Mouse (Mus musculus) 3134 (cell line): ENCODE measurements around the gene Adgrd1.

Experiments used
- DNase-seq: peaks from one replicate; pipeline ENCODE4 v3.0.0-alpha.2; 2011; ENCODE audit warnings: low spot score; ENCODE audit not compliant: insufficient read length; ENCODE audit errors: extremely low read depth

Gene Adgrd1

DNA sequence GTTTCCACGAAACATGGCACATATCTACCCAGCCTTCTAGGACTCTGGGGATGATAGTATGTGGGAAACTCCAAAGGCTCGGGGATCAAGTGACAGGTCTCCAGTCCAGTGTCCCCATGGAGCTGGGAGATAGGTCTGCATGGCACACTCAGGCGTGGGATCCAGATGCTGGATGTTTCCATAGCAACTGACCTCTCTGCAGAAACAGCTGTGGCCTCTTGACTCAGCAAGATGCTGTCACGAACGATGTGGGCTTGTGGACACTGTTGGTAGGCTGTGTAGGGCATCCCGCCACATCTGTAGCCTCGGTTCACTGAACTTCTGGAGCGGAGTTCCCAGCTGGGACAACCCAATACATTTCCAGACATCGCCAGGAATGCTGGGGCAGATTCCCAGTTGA lies 51.9 kb downstream of the Adgrd1 start:
- DNase-seq, result no peak

DNA sequence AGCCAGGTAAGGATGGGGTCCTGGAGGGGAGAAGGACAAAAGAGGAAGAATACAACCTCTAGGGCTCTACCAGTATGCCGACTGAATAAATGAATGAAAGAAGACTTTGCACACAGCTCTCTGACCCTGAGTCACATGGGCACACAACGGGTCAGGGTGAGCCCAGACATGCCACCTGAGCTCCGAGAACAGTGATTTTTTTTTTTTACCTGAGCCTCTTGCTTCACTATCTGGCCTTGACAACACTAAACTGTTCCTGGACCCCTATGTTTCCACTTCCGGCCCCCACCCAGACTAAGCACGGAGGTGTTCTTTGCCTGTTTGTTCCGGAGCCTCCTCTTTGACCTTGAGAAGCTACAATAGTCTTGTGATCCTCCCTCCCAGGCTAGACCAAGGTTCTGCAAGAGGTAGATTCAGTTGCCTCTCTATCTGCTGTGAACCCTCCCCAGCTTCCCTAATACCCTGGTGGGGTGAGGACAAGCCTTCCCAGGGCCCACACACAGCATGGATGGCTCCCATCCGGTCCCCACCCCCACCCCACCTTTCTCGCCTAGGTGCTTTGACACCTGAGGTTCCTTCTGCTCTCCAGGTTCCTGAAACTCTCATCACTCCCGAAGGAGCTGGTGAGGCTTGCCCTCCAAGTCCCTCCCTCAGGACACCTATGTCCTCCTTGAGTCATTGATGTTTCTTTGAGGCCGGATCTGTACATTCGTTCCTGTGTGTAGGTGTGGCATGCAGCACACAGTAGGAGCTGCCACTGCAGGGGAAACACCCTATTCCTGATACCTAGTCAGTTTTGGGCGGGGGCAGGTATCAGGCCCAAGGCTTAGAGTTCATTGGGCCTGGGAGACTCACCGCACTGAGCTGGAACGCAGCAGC lies 58.7 kb downstream of the Adgrd1 start:
- DNase-seq, result no peak

DNA sequence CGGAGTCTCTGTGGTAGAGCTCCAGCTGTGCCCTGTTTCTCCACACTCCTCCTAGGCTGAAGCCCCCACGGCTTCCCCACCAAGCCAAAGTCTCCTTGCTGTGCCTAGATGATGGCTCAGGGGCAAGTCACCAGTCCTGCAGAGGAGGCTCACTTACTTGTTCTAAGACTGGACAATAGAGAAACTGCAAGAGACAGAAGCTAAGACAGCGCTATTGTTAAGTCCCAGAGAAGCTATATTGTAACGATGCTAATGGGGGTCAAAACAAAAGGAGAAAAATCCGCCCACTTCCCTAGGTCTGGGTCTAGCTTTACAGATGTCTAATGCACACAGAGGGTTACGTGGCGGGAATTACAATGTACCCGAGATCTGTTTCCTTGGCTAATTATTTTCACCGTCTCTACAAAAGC lies 59.4 kb downstream of the Adgrd1 start:
- DNase-seq, result no peak

DNA sequence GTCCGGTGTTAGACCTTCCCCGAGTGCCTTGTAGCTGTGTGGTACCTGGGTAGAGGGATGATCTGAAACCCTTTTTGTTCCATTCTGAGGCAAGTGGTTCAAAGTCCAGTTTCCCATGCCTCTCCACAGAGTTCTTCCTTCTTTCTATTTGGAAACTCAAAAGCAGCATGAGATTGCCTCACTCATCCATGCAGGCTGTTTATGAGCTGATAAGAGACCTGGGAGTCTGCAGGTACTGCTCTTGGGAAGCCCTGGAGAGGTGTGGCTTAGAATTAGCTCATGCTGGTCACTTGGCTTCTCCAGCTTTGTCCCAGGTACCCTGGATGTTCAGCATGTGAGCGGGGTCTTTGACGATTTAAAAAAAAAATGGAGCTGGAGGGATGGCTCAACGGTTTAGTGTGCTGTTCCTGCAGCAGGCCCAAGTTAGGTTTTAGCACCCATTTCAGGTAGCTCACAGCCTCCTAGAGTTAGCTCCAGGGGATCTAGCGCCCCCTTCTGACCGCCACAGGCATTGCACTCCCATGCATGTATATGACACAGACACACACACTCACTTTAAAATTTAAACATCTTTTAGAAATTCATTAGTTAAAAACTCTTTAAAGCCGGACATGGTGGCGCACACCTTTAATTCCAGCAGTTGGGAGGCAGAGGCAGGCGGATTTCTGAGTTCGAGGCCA lies 65.0 kb downstream of the Adgrd1 start:
- DNase-seq, result no peak

DNA sequence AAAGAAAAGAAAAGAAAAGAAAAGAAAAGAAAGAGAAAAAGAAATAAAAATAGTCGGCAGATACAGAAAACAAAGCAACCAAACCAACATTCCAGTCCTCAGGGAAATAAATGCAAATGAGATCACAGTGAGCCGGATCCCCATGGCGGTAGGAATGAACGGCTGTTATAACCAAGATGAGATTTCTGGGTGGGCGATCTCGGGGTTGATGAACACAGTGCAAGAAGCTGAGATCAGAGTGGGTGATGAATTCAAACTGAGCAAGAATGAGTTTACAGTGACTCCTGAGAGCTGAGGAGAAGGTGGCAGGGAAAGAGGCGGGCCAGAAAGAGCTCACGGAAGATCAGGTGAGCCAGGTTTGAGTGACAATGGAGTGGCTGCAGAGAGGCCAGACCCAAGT lies 66.9 kb downstream of the Adgrd1 start:
- DNase-seq, result no peak

DNA sequence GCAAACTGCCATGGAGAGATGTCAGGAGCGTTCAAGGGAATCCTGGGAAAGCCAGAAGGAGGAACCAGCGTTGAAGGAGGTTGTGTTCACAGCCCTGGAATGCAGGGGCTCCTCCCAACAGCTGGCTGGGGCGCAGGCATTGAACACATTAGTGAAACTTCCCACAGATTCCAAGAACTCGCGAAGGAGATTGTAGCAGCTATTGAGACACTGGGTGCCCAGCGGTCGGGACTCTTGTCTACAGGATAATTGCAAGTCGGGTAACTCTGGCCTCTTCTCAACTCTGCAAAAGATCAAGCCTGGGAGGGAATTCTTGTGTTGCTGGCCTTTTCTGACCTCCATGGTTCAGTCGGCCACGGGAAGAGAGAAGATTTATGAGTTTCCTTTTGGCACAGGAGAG lies 67.5 kb downstream of the Adgrd1 start:
- DNase-seq, result no peak

DNA sequence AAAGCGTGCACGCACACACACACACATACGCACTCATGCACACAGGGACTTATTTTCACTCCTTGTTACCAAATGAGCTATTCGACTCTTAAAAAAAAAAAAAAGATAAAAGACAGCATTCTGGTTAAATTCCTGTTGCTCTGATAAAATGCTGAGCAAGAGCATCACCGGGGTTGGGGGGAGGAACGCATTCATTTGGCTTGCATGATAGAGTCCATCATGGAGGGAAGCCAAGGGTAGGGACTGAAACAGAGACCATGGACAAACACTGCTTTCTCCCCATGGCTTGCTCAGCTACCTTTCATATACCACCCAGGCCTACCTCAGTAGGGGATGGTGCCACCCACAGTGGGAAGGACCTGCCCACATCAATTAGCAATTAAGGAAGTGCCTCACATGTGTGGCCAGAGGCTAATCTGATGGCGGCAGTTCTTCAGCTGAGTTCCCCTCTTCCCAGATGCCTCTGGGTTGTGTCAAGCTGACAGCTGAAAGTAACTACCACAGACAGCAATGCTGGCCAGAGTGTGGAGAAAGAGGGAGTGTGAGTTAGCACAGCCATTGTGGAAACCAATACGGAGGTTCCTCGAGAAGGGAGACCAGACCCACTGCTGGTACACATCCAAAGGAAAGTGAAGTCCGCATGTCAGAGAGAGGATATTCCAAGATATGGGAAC lies 68.5 kb downstream of the Adgrd1 start:
- DNase-seq, result no peak

DNA sequence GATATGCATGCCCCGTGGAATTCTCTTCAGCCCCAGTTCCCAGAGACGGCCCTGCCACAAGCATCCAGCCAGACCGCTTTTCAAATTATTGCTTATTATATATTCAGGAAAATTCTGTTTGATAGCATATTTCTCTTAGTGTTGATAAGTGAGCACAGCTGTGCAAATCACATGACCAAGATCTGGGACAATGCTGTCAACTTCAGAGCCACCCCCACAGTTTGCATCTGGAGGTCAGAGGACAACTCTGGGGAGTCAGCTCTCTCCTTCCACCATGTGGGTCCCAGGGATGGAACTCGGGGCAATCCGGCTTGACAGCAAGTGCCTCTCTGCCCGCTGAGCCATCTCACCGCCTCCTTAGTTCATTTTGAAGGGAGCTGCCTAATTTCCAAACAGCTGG lies 69.0 kb downstream of the Adgrd1 start:
- no peak for DNase-seq

DNA sequence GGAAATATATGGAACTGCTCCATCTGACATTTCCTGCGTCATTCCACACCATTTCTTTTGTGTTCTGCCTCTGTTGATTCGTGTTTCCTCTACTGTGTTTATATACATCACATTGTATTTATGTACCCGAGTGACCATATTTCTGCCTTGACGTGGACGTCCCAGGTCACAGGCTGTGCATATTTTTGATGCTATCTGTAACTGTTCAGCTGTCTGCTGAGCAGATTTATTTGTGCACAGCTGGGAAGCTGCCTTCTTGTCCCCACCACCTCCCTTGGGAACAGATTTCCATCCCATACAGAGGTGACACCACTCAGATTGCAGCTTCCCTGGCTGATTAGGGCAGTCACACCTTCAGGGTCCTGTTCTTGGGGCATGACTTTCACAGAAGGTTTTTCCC lies 72.5 kb downstream of the Adgrd1 start:
- no peak for DNase-seq

DNA sequence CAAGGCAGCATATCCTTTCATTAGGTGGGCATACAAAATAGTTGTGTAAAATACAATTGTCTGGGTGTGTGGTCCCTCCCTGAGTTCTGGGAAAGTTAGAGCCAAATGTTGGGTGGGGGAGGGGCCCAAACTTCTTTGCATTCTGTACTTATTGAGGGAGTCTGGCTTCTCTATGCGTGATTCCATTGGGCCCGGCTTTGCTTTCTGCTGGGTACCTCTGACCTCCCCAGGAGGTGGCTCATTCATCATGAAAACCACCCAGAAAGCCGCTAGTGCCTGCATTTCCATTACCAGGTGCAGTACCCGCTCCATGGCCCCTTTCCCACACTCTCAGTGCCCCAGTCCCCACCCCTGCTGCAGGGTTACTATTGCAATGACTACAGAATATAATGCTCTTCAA lies 73.0 kb downstream of the Adgrd1 start:
- DNase-seq, result no peak

DNA sequence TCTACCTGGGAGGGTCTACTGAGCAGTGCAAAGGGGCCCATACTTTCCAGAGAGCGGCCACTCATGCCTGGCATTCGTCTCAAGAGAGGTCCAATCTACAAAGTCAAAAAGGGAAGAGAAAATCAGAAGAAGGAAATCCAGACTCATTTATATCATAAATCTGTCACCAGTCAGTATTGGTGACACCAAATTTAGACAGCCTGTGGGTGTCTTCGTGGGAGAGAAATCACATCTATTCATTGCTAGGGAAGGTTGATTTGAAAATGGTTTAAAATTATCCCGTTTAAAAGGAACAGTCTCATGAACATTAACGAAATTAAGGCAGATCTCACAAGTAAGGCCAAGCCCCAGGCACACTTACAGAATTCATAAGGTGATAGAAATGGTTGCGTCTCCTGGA lies 76.0 kb downstream of the Adgrd1 start:
- DNase-seq, result no peak

DNA sequence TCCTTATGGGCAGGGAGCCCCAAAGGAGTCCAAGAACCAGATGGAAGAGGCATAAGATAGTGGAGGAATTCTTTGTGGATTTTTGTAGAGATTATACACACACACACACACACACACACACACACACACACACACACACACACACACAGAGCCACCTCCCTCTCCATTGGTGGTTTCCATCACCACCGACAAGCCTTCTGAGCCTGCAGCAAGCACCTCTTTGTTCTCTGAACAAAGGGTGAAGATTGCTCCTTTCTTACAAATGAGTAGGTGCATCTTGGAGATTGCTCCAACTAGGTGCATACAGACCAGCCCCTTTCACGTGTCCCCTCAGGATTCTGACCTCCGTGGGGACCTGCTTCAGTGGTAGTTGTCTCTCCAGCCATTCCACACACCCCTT lies 79.4 kb downstream of the Adgrd1 start:
- no peak for DNase-seq

DNA sequence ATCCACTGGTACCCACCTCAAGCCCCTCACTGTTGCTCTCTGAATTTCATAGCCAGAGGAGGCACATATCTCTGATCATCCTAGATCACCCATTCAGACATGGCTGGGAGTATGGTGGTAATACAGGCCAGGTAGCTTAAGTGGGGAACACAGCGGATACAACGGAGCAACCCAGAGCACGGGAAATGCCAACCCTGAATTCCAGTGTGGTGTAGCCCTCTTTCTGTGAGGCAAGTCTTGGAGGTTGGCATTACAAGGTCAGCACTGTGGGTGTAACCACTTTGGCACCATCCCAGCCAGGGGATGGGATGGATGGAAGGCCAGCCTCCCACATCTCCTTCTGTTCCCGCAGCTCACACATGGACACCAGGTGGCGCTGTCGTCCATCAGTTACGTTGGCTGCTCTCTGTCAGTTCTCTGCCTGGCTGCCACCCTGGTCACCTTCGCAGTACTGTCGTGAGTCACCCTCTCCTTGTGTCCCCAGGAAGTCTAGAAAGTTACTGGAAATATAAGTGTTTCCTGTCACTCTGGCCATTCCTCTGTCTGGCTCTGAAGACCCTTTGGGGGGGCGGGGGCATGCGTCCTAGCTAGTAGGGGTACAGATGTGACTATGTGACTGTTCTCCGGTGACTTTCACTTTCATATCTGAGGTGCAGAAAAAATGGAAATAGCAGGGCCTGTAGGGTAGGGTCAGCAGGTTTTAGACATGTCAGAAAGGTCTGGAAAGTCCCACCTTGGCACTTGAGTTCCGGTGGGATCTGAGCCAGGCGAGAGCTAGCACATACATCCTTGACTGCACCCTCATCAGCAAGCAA lies 81.4 kb downstream of the Adgrd1 start:
- peak; percentile 67 for DNase-seq

DNA sequence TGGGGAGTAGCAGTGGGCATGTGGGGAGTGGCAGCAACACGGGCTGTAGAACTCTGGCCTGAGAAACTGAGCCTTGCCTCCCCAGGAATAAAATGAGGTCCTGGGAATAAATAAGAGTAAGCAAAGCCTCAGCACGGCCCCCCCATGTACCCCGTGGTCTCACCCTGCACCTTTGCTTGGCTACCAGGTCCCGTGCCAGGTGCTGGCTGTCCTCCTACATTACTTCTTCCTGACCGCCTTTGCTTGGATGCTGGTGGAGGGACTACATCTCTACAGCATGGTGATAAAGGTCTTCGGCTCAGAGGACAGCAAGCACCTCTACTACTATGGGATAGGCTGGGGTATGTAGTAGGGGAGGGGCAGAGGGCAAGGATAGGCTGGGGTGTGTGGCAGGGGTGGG lies 82.8 kb downstream of the Adgrd1 start:
- no peak for DNase-seq

DNA sequence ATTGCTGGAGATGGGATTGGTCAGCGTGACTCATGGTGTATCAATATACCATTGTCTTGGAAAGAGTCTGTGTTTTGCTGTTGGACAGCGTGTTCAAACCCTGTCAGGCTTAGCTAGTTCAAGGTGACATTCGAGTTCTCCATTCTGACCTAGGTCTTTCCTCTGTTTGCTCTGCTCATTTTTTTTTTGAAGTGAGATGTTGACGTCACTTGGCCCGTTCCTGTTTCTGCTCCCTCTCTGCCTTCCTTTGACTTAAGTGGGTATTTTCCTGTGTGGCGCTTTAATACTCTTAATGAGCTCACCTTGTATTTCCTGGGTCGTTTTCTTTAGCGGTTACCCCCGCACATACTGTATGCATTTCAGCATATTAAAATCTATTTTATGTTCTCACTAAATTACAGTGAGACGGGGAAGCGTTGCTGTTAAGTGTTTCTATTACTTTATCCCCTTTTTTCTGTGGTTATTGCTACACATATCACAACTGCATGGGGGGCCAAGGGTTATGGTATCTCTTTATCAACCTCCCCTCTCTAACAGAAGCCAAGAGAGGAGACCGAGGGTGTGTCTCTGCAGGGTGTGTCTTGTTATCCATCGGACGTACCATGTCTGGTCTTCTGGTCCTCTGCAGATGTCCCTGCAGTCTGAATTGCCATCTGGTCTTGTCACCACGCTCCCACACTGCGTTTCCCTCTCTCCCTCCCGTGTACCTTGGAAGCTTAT lies 83.6 kb downstream of the Adgrd1 start:
- DNase-seq, result no peak

DNA sequence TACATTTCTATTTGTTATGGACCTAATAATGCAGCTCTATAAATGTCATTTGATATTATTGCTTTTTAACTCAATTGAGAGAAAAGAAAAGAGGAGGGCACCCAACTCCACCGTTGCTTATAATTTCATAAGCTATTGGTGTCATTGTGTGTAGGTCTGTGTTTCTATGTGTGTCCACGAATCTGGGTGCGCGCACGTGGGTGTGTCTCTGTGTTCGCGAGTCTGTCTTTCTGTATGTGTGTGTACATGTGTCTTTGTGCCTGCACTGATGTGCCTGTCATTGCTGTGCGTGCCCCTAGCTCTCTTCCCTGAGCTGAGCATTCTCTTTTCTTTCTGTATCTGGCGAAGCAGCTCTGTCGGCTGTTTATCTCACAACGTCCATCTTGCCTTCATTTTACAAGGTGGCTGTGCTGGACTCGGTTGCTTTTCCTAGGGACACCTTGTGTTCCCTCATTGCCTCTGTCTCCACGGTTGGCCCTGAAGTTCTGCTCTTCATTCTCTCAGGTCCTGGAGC lies 84.2 kb downstream of the Adgrd1 start:
- no peak for DNase-seq

DNA sequence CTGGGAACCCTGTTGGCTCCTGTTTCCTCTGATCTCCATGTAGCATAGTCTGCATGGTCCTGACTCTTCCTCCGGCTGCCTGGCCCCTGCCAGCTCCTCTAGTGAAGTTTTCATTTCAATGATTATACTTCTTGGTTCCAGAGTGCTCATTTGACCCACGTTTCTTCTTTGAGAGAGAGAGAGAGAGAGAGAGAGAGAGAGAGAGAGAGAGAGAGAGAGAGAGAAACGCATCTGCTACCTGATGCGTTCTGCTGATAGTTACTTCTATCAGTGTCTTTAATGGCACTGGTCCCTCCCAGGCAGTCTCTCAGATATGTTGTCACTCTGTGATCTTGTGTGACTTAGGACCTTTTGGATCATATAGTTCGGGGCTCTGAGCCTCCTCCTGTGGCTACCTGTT lies 84.9 kb downstream of the Adgrd1 start:
- no peak for DNase-seq

DNA sequence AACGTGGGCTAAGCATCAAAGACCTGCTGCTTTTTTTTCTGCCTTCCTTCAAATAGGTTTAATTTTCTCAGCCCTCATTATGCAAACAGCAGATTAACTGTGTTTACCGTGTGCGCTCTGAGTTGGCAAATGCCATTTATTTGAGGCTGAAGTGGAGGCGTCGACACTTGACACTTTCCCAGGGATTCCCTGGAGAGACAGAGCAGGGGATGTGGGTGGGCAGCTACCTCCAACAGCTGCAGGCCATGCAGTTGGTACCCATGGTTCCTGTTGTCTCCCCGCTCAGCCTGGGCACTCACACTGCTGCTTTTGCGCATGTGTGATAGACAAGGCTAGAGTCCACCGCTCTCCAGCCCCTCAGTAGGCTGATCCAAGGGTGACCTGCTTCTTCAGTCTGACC lies 86.0 kb downstream of the Adgrd1 start:
- DNase-seq, result no peak

DNA sequence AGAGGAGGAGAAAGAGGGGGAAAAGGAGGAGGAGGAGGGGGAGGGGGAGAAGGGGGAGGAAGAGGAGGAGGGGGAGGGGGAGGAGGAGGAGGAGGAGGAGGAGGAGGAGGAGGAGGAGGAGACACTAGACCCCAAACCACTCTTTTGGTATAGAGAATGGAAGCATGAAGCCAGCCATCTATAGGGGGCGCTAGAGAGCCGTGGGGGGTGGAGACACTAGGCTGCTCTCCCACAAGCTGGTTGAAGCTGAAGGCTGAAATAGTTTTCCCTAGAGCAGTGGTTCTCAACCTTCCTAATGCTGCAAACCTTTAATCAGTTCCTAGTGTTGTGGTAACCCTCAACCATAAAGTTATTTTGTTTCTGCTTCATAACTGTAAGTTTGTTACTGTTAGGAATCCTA lies 89.7 kb downstream of the Adgrd1 start:
- no peak for DNase-seq

DNA sequence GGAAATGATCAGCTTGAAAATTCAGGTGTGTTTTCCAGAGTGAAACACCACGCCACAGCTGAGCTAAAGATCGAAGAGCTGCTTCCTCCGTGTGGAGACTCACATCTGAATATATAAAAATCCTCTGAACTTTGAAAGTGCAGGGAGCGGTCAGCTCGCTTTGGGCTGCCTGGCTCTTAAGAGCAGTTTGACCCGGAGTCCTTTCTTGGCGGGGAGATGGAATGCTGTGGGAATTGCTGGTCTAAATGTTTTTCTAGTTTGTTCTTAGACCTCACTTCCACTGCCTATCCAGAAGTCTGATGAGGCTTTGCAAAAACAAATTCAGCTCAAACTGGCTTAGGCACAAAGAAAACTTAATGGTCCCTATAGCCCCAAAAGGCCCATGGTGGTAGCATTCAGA lies 90.4 kb downstream of the Adgrd1 start:
- DNase-seq, result no peak
